In genomic region chr5:67833841-67834240, GRCm38 (mm10) we compare ENCODE assay signal across 18 mouse cellular contexts. TPM values are rescaled to one million over a fixed set of nuclear protein-coding genes. Genes with fewer than 3 reads are reported as not detected.
DNase-seq lines count a peak whose midpoint lies in the region; ATAC-seq and TF ChIP-seq lines count a peak whose summit lies in the region.
"Had no signal": no experiment of that assay in that cellular context is flagged by ENCODE, and none has a peak within 500 bp of the region (broad histone marks: within the 10 kb centered on the region; RNA-seq: fewer than 3 reads in every experiment).

No protein-coding gene starts in this region.

- H3K27me3 ChIP-seq in embryonic facial prominence, embryonic 10.5 days (replicated peaks; ENCODE audit: low read depth, poor library complexity, severe bottlenecking): no peaks in the 10 kb centered on the region
- H3K27me3 ChIP-seq in liver, embryonic 14.5 days (ENCODE audit: control insufficient read depth, insufficient read depth, low read length): no peaks in the 10 kb centered on the region
- H3K27me3 ChIP-seq in stomach, postnatal 0 days (ENCODE audit: control insufficient read depth, insufficient read depth, low read length): no peaks in the 10 kb centered on the region
- H3K27me3 ChIP-seq: embryonic facial prominence, embryonic 15.5 days; forebrain, embryonic 15.5 days; heart, embryonic 12.5 days; hindbrain, embryonic 15.5 days had no signal

- H3K4me3 ChIP-seq in embryonic facial prominence, embryonic 10.5 days: no peak overlapping the region
- H3K4me3 ChIP-seq in liver, embryonic 14.5 days (ENCODE audit: insufficient read depth in 1 of 2, low read depth in 2 of 2, low read length in 2 of 2): no peak overlapping the region
- H3K4me3 ChIP-seq in stomach, postnatal 0 days (ENCODE audit: low read depth, low read length): no peak overlapping the region
- H3K4me3 ChIP-seq: embryonic facial prominence, embryonic 15.5 days; erythroblast, embryonic 14.5 days; forebrain, embryonic 15.5 days; heart, embryonic 12.5 days; hindbrain, embryonic 10.5 days; hindbrain, embryonic 15.5 days had no signal

- H3K4me1 ChIP-seq in embryonic facial prominence, embryonic 10.5 days: peaks cover 5% of the 10 kb centered on the region; the same call in 1 of the 2 replicates
- H3K4me1 ChIP-seq in liver, embryonic 14.5 days (replicated peaks; ENCODE audit: control insufficient read depth in 2 of 2, insufficient read depth in 2 of 2, low read length in 1 of 2): peaks cover 32 to 47% of the 10 kb centered on the region in 2 experiments
- no peaks in the 10 kb centered on the region for H3K4me1 ChIP-seq in stomach, postnatal 0 days (replicated peaks; ENCODE audit: control insufficient read depth, insufficient read depth)
- H3K4me1 ChIP-seq: embryonic facial prominence, embryonic 15.5 days; forebrain, embryonic 15.5 days had no signal

- no peak overlapping the region for H3K27ac ChIP-seq in embryonic facial prominence, embryonic 10.5 days (replicated peaks)
- H3K27ac ChIP-seq in liver, embryonic 14.5 days: no peak overlapping the region
- no peak overlapping the region for H3K27ac ChIP-seq in stomach, postnatal 0 days (replicated peaks)
- H3K27ac ChIP-seq: embryonic facial prominence, embryonic 15.5 days; forebrain, embryonic 15.5 days; hindbrain, embryonic 10.5 days; hindbrain, embryonic 15.5 days had no signal

- H3K9me3 ChIP-seq in embryonic facial prominence, embryonic 10.5 days: no peaks in the 10 kb centered on the region
- no peaks in the 10 kb centered on the region for H3K9me3 ChIP-seq in liver, embryonic 14.5 days (ENCODE audit: control insufficient read depth, low read length)
- no peaks in the 10 kb centered on the region for H3K9me3 ChIP-seq in stomach, postnatal 0 days (ENCODE audit: control insufficient read depth, low read length)
- H3K9me3 ChIP-seq: embryonic facial prominence, embryonic 15.5 days; forebrain, embryonic 15.5 days; heart, embryonic 12.5 days; hindbrain, embryonic 10.5 days; hindbrain, embryonic 15.5 days had no signal

- H3K9ac ChIP-seq in liver, embryonic 14.5 days (replicated peaks): no peak overlapping the region
- H3K9ac ChIP-seq in stomach, postnatal 0 days (ENCODE audit: low read length): no peak overlapping the region
- H3K9ac ChIP-seq: embryonic facial prominence, embryonic 15.5 days; forebrain, embryonic 15.5 days; heart, embryonic 12.5 days; hindbrain, embryonic 15.5 days had no signal

- H3K36me3 ChIP-seq in embryonic facial prominence, embryonic 10.5 days (replicated peaks): no peaks in the 10 kb centered on the region
- no peaks in the 10 kb centered on the region for H3K36me3 ChIP-seq in liver, embryonic 14.5 days (replicated peaks; ENCODE audit: control insufficient read depth, insufficient read depth, low read depth)
- H3K36me3 ChIP-seq in stomach, postnatal 0 days (ENCODE audit: control insufficient read depth, insufficient read depth, low read length): no peaks in the 10 kb centered on the region
- H3K36me3 ChIP-seq: embryonic facial prominence, embryonic 15.5 days; forebrain, embryonic 15.5 days; heart, embryonic 12.5 days; hindbrain, embryonic 15.5 days had no signal

- H3K4me2 ChIP-seq in liver, embryonic 14.5 days (ENCODE audit: low read depth): no peak overlapping the region
- no peak overlapping the region for H3K4me2 ChIP-seq in stomach, postnatal 0 days (replicated peaks; ENCODE audit: low read depth)
- H3K4me2 ChIP-seq: embryonic facial prominence, embryonic 15.5 days; forebrain, embryonic 15.5 days; heart, embryonic 12.5 days; hindbrain, embryonic 15.5 days had no signal

- peak; percentile 40; the same call in 1 of the 2 replicates for ATAC-seq in liver, embryonic 14.5 days (ENCODE audit: insufficient read depth)
- no peak for ATAC-seq in stomach, postnatal 0 days (ENCODE audit: low FRiP score, low TSS enrichment)
- ATAC-seq in frontal cortex, adult (ENCODE audit: low TSS enrichment): no peak
- ATAC-seq: forebrain, embryonic 15.5 days had no signal

- no peak for TF ChIP-seq CTCF in liver, embryonic 14.5 days (IDR thresholded peaks at IDR 0.05; ENCODE audit: low read depth)
- no peak for TF ChIP-seq CTCF in stomach, postnatal 0 days (IDR thresholded peaks at IDR 0.05; ENCODE audit: low read depth)

- WGBS in embryonic facial prominence, embryonic 10.5 days: 93% methylated on average over 5 of the region's 5 CpGs
- WGBS in liver, embryonic 14.5 days (ENCODE audit: insufficient replicate concordance): 63% methylated on average over 5 of the region's 5 CpGs
- WGBS in stomach, postnatal 0 days: 86% methylated on average over 5 of the region's 5 CpGs

- DNase-seq in embryonic facial prominence, embryonic 10.5 days (ENCODE audit: low spot score): peak; percentile 4
- DNase-seq in liver: peak; percentile 70
- DNase-seq in liver, embryonic 14.5 days (ENCODE audit: low read depth in 3 of 3, low spot score in 3 of 3): no peak
- peak; percentile 8 for DNase-seq in stomach, postnatal 0 days (ENCODE audit: low spot score)
- no peak for DNase-seq in cerebellum, postnatal 10 days
- no peak for DNase-seq in kidney, adult 18-20 months
- DNase-seq: adrenal gland, adult 8-10 months; adrenal gland, postnatal 36 days; cerebellum, adult 11 months; cerebellum, adult 9-10 months; gastrocnemius, postnatal 10 days had no signal

- no peak for TF ChIP-seq EP300 in liver, embryonic 14.5 days (IDR thresholded peaks at IDR 0.05; ENCODE audit: low read depth)
- no peak for TF ChIP-seq EP300 in stomach, postnatal 0 days (optimal IDR thresholded peaks at IDR 0.05)

RNA-seq across cellular contexts. Expression of gene Atp8a1, which starts 13.4 kb away (rescaled TPM):
- polyA plus RNA-seq in embryonic facial prominence, embryonic 10.5 days (2016; fragmentation: Nextera tagmentation; extraction: Ambion mirVana): 9.2 and 9.7 TPM in 2 replicates
- polyA plus RNA-seq in liver, embryonic 14.5 days (2012; rRNA removed): 17.5 and 21.0 TPM in 2 replicates
- 42.5 and 43.6 TPM in 2 replicates for polyA plus RNA-seq in liver, embryonic 14.5 days (2014; fragmentation: Nextera tagmentation; extraction: Ambion mirVana)
- 3.3 and 4.2 TPM in 2 replicates for polyA plus RNA-seq in stomach, postnatal 0 days (2015; fragmentation: Nextera tagmentation; extraction: Ambion mirVana)

Comparison
In these comparisons a context has a peak if more than half of its experiments do, and no peak if none do; other contexts are left out.
1. DNase-seq: peak in embryonic facial prominence, embryonic 10.5 days (single experiment), liver (single experiment) and stomach, postnatal 0 days (single experiment); none in liver, embryonic 14.5 days (0 of 3), cerebellum, postnatal 10 days (0 of 2) and kidney, adult 18-20 months (single experiment).